Mouse (Mus musculus): ENCODE results near the gene Acsbg2. TPM values are rescaled to one million over a fixed set of nuclear protein-coding genes. Genes with fewer than 3 reads are reported as not detected.

The Acsbg2 gene
- total and polyA plus RNA-seq, 3 experiments = 0.04 TPM; not detected in 2

- WGBS = 53% methylated on average over 9 of the region's 9 CpGs
- Histone ChIP-seq H3K27me3 (ENCODE audit: control insufficient read depth, insufficient read depth, low read length) (no peaks in the 10 kb centered on the region), H3K27ac (no peak overlapping the region), H3K79me2 (replicated peaks; ENCODE audit: control insufficient read depth, insufficient read depth, low read length) (no peaks in the 10 kb centered on the region; the same call in 1 of the 2 replicates), H3K4me3 (no peak overlapping the region), H3K4me1 (ENCODE audit: control insufficient read depth, insufficient read depth, low read length) (0 out of 2 replicates have a peak, but pooled peaks cover 2% of the 10 kb centered on the region), H3K9ac (ENCODE audit: low read depth, low read length) (no peak overlapping the region), H3K36me3 (ENCODE audit: control insufficient read depth, insufficient read depth, low read length) (no peaks in the 10 kb centered on the region)
- no peak for TF ChIP-seq EP300 (IDR thresholded peaks at IDR 0.05; ENCODE audit: insufficient read depth, low read depth, low read length)
- TF ChIP-seq POLR2A (IDR thresholded peaks at IDR 0.05; ENCODE audit: insufficient read depth, low read depth, low read length) = no peak
- TF ChIP-seq CTCF (IDR thresholded peaks at IDR 0.05) = no peak
- intact Hi-C loops (cut with DNase I) = no loop called here
- DNase-seq = peak in 1 of 2 experiments; percentile 40
These were observed 33.6 kb upstream of the Acsbg2 start for GRCm38 (mm10) chr17:56907887-56908286.

- Histone ChIP-seq H3K36me3 (ENCODE audit: control insufficient read depth, insufficient read depth, low read length) (no peaks in the 10 kb centered on the region), H3K79me2 (replicated peaks; ENCODE audit: control insufficient read depth, insufficient read depth, low read length) (no peaks in the 10 kb centered on the region; the same call in 1 of the 2 replicates), H3K27ac (no peak overlapping the region), H3K27me3 (ENCODE audit: control insufficient read depth, insufficient read depth, low read length) (no peaks in the 10 kb centered on the region), H3K4me3 (no peak overlapping the region), H3K9ac (ENCODE audit: low read depth, low read length) (no peak overlapping the region), H3K4me1 (ENCODE audit: control insufficient read depth, insufficient read depth, low read length) (0 out of 2 replicates have a peak, but pooled peaks cover 2% of the 10 kb centered on the region)
- 88% methylated on average over 5 of the region's 5 CpGs for WGBS
- TF ChIP-seq CTCF (IDR thresholded peaks at IDR 0.05) = no peak
- TF ChIP-seq POLR2A (IDR thresholded peaks at IDR 0.05; ENCODE audit: insufficient read depth, low read depth, low read length) = no peak
- no peak for TF ChIP-seq EP300 (IDR thresholded peaks at IDR 0.05; ENCODE audit: insufficient read depth, low read depth, low read length)
- DNase-seq = no peak
- intact Hi-C loops (cut with DNase I) = no loop called here
These were observed 32.8 kb upstream of the Acsbg2 start for GRCm38 (mm10) chr17:56907096-56907495.

- no peak for DNase-seq
- no peak for TF ChIP-seq POLR2A (IDR thresholded peaks at IDR 0.05; ENCODE audit: insufficient read depth, low read depth, low read length)
- no peak for TF ChIP-seq EP300 (IDR thresholded peaks at IDR 0.05; ENCODE audit: insufficient read depth, low read depth, low read length)
- TF ChIP-seq CTCF (IDR thresholded peaks at IDR 0.05) = no peak
- Histone ChIP-seq H3K9ac (ENCODE audit: low read depth, low read length) (no peak overlapping the region), H3K36me3 (ENCODE audit: control insufficient read depth, insufficient read depth, low read length) (no peaks in the 10 kb centered on the region), H3K27ac (no peak overlapping the region), H3K27me3 (ENCODE audit: control insufficient read depth, insufficient read depth, low read length) (no peaks in the 10 kb centered on the region), H3K4me3 (no peak overlapping the region), H3K4me1 (ENCODE audit: control insufficient read depth, insufficient read depth, low read length) (0 out of 2 replicates have a peak, but pooled peaks cover 2% of the 10 kb centered on the region), H3K79me2 (replicated peaks; ENCODE audit: control insufficient read depth, insufficient read depth, low read length) (no peaks in the 10 kb centered on the region; the same call in 1 of the 2 replicates)
- intact Hi-C loops (cut with DNase I) = no loop called here
- 93% methylated on average over 3 of the region's 3 CpGs for WGBS
These were observed 31.9 kb upstream of the Acsbg2 start for GRCm38 (mm10) chr17:56906166-56906565.

- DNase-seq = no peak
- no peaks in the 10 kb centered on the region for H3K36me3 ChIP-seq (ENCODE audit: control insufficient read depth, insufficient read depth, low read length)
These were observed 28.5 kb upstream of the Acsbg2 start for GRCm38 (mm10) chr17:56902698-56903097.

GRCm38 (mm10) chr17:56897630-56898195, 23.5 kb upstream of the Acsbg2 start:
- 72% methylated on average over 7 of the region's 7 CpGs for WGBS
- DNase-seq = peak; percentile 73 to 75
- no peak overlapping the region for H3K9ac ChIP-seq (ENCODE audit: low read depth, low read length)
- no peaks in the 10 kb centered on the region for H3K36me3 ChIP-seq (ENCODE audit: control insufficient read depth, insufficient read depth, low read length)
- intact Hi-C loops (cut with DNase I) = loop anchor here (1.0 to 5.0 kb wide), 4 partner anchors 39 to 270 kb away; no protein-coding TSS in a partner anchor
- no peaks in the 10 kb centered on the region for H3K4me1 ChIP-seq (ENCODE audit: control insufficient read depth, insufficient read depth, low read length)
- H3K27ac ChIP-seq = no peak overlapping the region
- no peaks in the 10 kb centered on the region for H3K27me3 ChIP-seq (ENCODE audit: control insufficient read depth, insufficient read depth, low read length)
- TF ChIP-seq POLR2A (IDR thresholded peaks at IDR 0.05; ENCODE audit: insufficient read depth, low read depth, low read length) (no peak), CTCF (IDR thresholded peaks at IDR 0.05) (peak; percentile 90), EP300 (IDR thresholded peaks at IDR 0.05; ENCODE audit: insufficient read depth, low read depth, low read length) (peak; percentile 65; the same call in 1 of the 2 replicates)
- H3K79me2 ChIP-seq (replicated peaks; ENCODE audit: control insufficient read depth, insufficient read depth, low read length) = no peaks in the 10 kb centered on the region
- no peak overlapping the region for H3K4me3 ChIP-seq

More at GRCm38 (mm10) chr17:56902698-56903097, 28.5 kb upstream of the Acsbg2 start:
- no peak overlapping the region for H3K27ac ChIP-seq
- no peak overlapping the region for H3K4me3 ChIP-seq
- H3K27me3 ChIP-seq (ENCODE audit: control insufficient read depth, insufficient read depth, low read length) = no peaks in the 10 kb centered on the region
- TF ChIP-seq CTCF (IDR thresholded peaks at IDR 0.05) = no peak
- TF ChIP-seq POLR2A (IDR thresholded peaks at IDR 0.05; ENCODE audit: insufficient read depth, low read depth, low read length) = no peak
- no peak for TF ChIP-seq EP300 (IDR thresholded peaks at IDR 0.05; ENCODE audit: insufficient read depth, low read depth, low read length)
- intact Hi-C loops (cut with DNase I) = no loop called here
- H3K4me1 ChIP-seq (ENCODE audit: control insufficient read depth, insufficient read depth, low read length) = 0 out of 2 replicates have a peak, but pooled peaks cover 1% of the 10 kb centered on the region
- WGBS = 81% methylated on average over 5 of the region's 5 CpGs
- no peak overlapping the region for H3K9ac ChIP-seq (ENCODE audit: low read depth, low read length)
- H3K79me2 ChIP-seq (replicated peaks; ENCODE audit: control insufficient read depth, insufficient read depth, low read length) = no peaks in the 10 kb centered on the region; the same call in 1 of the 2 replicates

- no peaks in the 10 kb centered on the region for H3K27me3 ChIP-seq (ENCODE audit: control insufficient read depth, insufficient read depth, low read length)
- H3K4me1 ChIP-seq (ENCODE audit: control insufficient read depth, insufficient read depth, low read length) = no peaks in the 10 kb centered on the region
- no peak overlapping the region for H3K27ac ChIP-seq
- no peak for TF ChIP-seq CTCF (IDR thresholded peaks at IDR 0.05)
- no peak for TF ChIP-seq EP300 (IDR thresholded peaks at IDR 0.05; ENCODE audit: insufficient read depth, low read depth, low read length)
- TF ChIP-seq POLR2A (IDR thresholded peaks at IDR 0.05; ENCODE audit: insufficient read depth, low read depth, low read length) = no peak
- 89% methylated on average over 6 of the region's 6 CpGs for WGBS
- no peak overlapping the region for H3K4me3 ChIP-seq
- no peak for DNase-seq
- no peak overlapping the region for H3K9ac ChIP-seq (ENCODE audit: low read depth, low read length)
- H3K36me3 ChIP-seq (ENCODE audit: control insufficient read depth, insufficient read depth, low read length) = no peaks in the 10 kb centered on the region
- H3K79me2 ChIP-seq (replicated peaks; ENCODE audit: control insufficient read depth, insufficient read depth, low read length) = no peaks in the 10 kb centered on the region
- intact Hi-C loops (cut with DNase I) = loop anchor here (1.0 to 5.0 kb wide), 3 partner anchors 55 to 271 kb away; no protein-coding TSS in a partner anchor
These were observed 22.4 kb upstream of the Acsbg2 start for GRCm38 (mm10) chr17:56896513-56897129.

Measured in heart, adult 2 months (tissue).